Mouse (Mus musculus) forelimb bud, embryonic 11.5 days (tissue): ENCODE results near the gene 1700013G24Rik.

Experiments used
- DNase-seq: peaks from one replicate; pipeline ENCODE4 v3.0.0-alpha.2; 2012; ENCODE audit warnings: low read depth, low spot score

Gene 1700013G24Rik

GRCm38 (mm10) chr4:137456581-137456980 is 3.5 kb downstream of the 1700013G24Rik start:
- no peak for DNase-seq

- DNase-seq = no peak
These were observed 4.2 kb downstream of the 1700013G24Rik start for GRCm38 (mm10) chr4:137457292-137457691.

GRCm38 (mm10) chr4:137458310-137458709 is 5.2 kb downstream of the 1700013G24Rik start:
- no peak for DNase-seq

DNA sequence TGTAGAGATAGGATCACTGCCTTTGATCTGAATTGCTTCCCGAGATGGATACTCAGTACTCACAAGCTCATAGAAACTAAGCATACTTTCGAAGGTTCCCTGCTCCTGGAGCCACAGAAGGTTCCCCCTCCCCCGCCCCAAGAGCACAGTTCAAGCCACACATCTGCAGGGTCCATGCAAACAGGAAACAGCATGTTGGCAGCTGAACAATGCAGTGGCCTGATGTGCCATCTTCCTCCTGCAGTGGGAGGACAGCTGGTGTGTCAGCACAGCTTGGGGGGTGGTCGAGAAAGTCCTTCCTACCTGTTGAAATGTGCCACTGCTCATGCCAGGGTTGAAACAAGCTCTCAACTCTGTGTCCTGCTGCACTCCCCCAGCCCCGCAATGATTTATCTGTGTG is 5.8 kb downstream of the 1700013G24Rik start:
- no peak for DNase-seq

DNA sequence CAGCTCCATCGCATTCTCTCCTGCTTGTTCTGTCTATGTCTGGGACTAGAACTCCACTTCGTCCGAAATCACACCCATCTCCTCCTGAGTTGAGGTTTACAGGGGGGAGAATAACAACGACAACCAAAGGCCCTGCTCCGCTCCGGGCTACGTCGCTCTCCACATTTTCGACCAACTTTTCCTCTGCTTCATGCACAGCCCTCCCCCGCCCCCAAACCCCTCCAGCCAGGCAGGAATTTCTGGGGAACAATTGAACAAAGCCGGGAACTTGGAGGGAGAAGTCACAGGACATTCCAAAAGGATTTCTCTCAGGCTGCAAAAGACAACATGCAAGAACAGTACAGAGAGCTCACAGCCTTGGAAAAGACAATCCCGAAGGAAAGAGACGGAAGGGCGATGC is 7.6 kb downstream of the 1700013G24Rik start:
- no peak for DNase-seq

DNA sequence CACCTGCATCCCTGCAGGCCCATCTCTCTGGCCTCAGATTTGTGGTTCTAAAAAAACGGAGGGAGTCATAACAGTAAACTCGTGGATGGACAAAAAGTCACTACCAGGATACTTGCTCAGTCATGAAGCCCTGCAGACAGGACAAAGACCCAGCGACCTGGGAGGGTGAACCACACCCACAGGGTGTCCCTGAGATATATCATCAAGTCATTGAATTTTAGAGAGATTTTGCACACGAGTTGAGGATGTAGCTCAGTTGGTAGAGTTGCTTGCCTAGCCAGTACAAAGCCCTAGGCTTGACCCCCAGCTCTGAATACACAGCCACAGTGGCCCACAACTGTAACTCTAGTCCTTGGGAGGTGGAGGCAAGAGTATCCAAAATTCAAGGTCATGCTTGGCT is 8.1 kb downstream of the 1700013G24Rik start:
- DNase-seq = no peak

DNA sequence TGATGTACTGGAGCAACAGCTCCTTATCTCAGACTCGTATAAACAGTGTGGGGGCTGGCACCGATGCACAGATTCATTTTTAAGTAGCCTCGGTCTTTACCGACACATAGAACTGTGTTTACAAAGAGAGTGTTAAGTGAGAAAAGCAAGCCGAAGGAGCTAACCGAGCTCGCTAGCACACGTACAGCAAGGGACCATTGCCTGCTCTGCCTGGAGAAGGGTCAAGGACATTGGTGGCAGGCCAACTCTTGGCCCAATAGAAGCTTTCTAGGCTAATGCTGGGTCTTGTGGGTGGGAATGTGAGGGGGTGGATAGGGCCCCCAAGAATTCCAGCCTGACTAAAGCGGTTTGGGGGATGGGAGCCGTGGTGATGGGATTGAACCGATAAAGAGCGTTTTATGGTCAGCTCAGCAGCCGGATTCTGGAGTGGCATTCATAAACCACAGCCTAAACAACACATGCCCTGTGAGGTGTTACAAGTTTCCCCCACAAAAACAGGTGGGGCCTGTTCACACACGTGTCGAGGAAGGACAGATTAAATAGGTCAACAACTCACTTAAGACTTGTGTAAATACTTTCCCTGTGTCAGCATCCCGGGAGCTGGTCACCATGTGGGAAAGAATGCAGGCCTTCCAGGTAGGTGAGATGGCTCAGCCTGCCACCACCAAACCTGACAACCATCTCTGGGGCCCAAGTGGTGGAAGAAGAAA is 9.1 kb downstream of the 1700013G24Rik start:
- DNase-seq = no peak

GRCm38 (mm10) chr4:137465125-137465787 is 12.2 kb downstream of the 1700013G24Rik start:
- no peak for DNase-seq

GRCm38 (mm10) chr4:137466991-137467390 is 13.9 kb downstream of the 1700013G24Rik start:
- no peak for DNase-seq

- DNase-seq = no peak
These were observed 14.4 kb downstream of the 1700013G24Rik start for GRCm38 (mm10) chr4:137467525-137467924.

GRCm38 (mm10) chr4:137468260-137469080 is 15.4 kb downstream of the 1700013G24Rik start, which contains the start of gene Hspg2:
Gene Hspg2, plus strand, starts transcription at chr4:137468769.
- peak; percentile 98 for DNase-seq

DNA sequence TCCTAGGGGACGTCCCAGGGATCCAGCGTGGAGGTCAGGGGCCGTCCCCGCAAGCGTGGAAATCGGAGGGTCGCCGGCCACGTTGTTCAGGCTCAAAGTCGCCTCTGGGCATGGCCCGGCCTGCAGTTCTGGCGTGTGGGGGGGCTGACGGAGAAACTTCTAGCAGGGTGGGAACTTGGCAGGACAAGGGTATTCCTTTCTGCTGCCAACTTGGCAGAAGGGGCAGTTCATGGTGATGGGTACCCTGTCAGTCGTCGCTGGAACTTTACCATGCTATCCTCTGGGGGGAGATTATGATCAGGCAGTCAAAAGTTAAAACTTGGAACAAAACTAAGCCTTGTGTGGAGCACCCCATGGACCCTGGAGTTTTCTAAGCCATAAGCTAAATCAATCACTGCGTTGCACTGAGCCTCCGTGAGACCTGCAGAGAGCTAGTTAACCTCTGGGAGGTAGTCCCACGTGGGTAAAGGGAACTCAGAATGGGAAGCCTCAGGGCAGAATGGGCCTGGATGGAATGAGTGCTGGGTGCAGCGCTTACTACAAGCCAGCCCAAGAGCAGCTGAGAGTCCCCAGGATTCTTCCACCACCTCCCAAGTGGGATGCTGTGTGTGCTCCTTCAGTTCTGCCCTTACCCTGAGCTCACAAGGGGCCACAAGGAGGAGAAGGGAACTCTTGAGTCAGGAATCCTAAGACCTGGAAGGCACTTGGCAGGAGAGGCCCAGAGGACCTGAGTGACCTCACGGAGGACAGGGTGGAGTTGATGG is 16.2 kb downstream of the 1700013G24Rik start:
- DNase-seq = no peak

- no peak for DNase-seq
These were observed 17.0 kb downstream of the 1700013G24Rik start for GRCm38 (mm10) chr4:137469845-137470692.

GRCm38 (mm10) chr4:137470701-137471317 is 17.7 kb downstream of the 1700013G24Rik start:
- DNase-seq = no peak

- no peak for DNase-seq
These were observed 18.2 kb downstream of the 1700013G24Rik start for GRCm38 (mm10) chr4:137471326-137471725.

DNA sequence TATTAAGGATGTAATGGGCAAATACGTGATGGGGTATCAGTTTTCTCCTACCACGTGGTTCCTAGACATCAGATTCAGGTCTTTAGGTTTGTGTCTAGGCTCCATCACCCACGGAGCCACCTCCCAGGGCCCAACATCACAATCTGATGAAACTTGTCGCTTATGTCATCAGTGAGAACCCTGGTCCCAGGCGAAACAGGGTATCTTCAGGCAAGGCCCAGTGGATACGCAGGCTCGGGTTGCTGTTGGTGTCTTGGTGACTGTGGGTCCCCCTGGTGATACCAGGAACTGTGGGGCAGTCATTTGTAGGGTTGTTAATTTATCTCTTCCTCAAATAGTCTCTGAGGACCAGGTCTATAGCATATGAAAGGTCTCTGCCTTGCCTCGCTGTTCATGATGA is 20.2 kb downstream of the 1700013G24Rik start:
- DNase-seq = no peak

GRCm38 (mm10) chr4:137473701-137474388 is 20.8 kb downstream of the 1700013G24Rik start:
- no peak for DNase-seq

- no peak for DNase-seq
These were observed 21.6 kb downstream of the 1700013G24Rik start for GRCm38 (mm10) chr4:137474694-137475093.

DNA sequence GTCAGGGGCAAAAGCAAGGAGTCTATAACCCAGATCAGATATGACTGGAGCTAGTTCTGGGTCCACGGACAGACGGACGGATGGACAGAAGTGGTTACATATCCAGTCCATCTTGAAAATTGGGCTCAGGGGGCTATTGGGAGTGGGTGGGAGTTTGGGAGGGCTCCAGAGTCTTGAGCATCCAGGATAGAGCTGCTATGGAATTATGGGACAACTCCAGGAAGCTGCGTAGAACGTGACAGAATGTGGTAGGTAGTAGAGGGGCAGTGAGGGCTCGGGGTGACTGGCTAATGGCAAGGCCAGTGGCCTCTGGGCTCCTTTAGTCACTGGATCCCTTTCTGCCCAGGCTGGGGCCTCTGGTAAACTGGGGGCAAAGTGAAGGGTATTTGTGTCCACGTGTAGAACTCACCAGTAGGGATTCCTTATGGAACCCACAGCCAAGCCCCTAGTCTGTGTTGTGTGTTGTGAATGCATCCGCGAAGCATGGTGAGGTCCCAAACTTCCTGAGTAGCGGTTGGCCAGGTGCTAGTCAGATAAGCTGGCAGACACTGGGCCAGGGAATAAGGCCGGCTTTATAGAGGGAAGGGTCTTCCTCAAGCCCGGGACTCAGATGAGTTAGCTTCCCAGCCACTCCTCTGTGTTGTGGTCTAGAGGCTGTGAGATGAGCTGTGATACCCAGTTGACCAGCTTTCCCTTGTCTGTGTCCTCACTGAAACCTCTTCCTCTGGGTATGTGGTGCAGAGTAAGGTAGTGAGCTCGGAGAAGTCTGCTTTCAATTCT is 22.4 kb downstream of the 1700013G24Rik start:
- no peak for DNase-seq
